30 mouse cellular contexts compared by ENCODE assay signal in genomic region chr11:113699643-113700042, GRCm38 (mm10). TPM values are rescaled to one million over a fixed set of nuclear protein-coding genes. Genes with fewer than 3 reads are reported as not detected.
"Had no signal": no experiment of that assay in that cellular context is flagged by ENCODE, and none has a peak within 500 bp of the region (broad histone marks: within the 10 kb centered on the region; RNA-seq: fewer than 3 reads in every experiment).

No protein-coding gene starts in this region.

- DNase-seq: gastrocnemius, adult 2 months; gastrocnemius, postnatal 10 days; gastrocnemius, postnatal 25 days; heart, adult 18-20 months; heart, postnatal 10 days; heart, postnatal 4 days; kidney, adult 18-20 months; kidney, adult 8-10 months; kidney, postnatal 10 days; kidney, postnatal 25 days; kidney, postnatal 4 days; liver had no signal

- ATAC-seq: hindbrain, postnatal 0 days; intestine, embryonic 16.5 days had no signal

- H3K4me2 ChIP-seq: heart, embryonic 12.5 days; hindbrain, embryonic 12.5 days; hindbrain, embryonic 15.5 days; limb, embryonic 12.5 days; liver, embryonic 11.5 days had no signal

- H3K27me3 ChIP-seq: heart, embryonic 12.5 days; hindbrain, embryonic 12.5 days; hindbrain, embryonic 15.5 days; limb, embryonic 12.5 days had no signal

- H3K9ac ChIP-seq: heart, embryonic 12.5 days; hindbrain, embryonic 12.5 days; hindbrain, embryonic 15.5 days; limb, embryonic 12.5 days had no signal

- H3K27ac ChIP-seq: gastrocnemius, adult 2 months; heart, embryonic 10.5 days; hindbrain, embryonic 10.5 days; hindbrain, embryonic 12.5 days; hindbrain, embryonic 15.5 days; hindbrain, postnatal 0 days; layer of hippocampus, adult 2 months; left cerebral cortex, adult 2 months; limb, embryonic 10.5 days; limb, embryonic 12.5 days had no signal

- H3K9me3 ChIP-seq: heart, embryonic 10.5 days; hindbrain, embryonic 12.5 days; hindbrain, embryonic 15.5 days; limb, embryonic 10.5 days had no signal

- H3K4me1 ChIP-seq: hindbrain, embryonic 15.5 days; limb, embryonic 12.5 days had no signal

- H3K4me3 ChIP-seq: gastrocnemius, adult 2 months; heart, embryonic 10.5 days; heart, embryonic 12.5 days; hindbrain, embryonic 10.5 days; hindbrain, embryonic 12.5 days; hindbrain, embryonic 15.5 days; layer of hippocampus, adult 2 months; left cerebral cortex, adult 2 months; limb, embryonic 10.5 days; limb, embryonic 12.5 days had no signal

RNA-seq across cellular contexts. Expression of gene Cpsf4l, which starts 10.2 kb away (rescaled TPM):
- total RNA-seq: gastrocnemius, adult 2 months; gastrocnemius, postnatal 10 days; gastrocnemius, postnatal 25 days; gastrocnemius, postnatal 4 days; granulocyte monocyte progenitor cell, adult 5-6 weeks; heart, adult 18-20 months; heart, adult 8-10 months; heart, postnatal 10 days; heart, postnatal 25 days; heart, postnatal 4 days; hindbrain, postnatal 0 days; layer of hippocampus, adult 2 months; layer of hippocampus, postnatal 10 days; left cerebral cortex, adult 2 months; left cerebral cortex, postnatal 36 days had no signal
- polyA plus RNA-seq: heart, embryonic 12.5 days had no signal
